Mouse (Mus musculus) intestine, embryonic 15.5 days (tissue): ENCODE data around the gene Nop10. TPM values are rescaled to one million over a fixed set of nuclear protein-coding genes. Genes with fewer than 3 reads are reported as not detected.
A peak's percentile ranks its signal among the peaks of the same experiment; 100 is the strongest.

Experiments
- ATAC-seq: fragments of 200-750 bp; cut with Nextera tagmentation; 2 replicates; pipeline ENCODE4 v1.8.0; 2017; ENCODE audit warnings: moderate TSS enrichment, moderate library complexity
- H3K27ac ChIP-seq: fragments of 300-500 bp; sonication (generic); 2 replicates; pipeline ENCODE4 v1.5.1; 2015; ENCODE audit warnings: mild to moderate bottlenecking, inconsistent platforms
- H3K27me3 ChIP-seq: fragments of 300-500 bp; sonication (generic); replicated peaks from 2 replicates; pipeline ENCODE4 v1.6.1; 2015; ENCODE audit warnings: inconsistent platforms
- H3K36me3 ChIP-seq: fragments of 300-500 bp; sonication (generic); 2 replicates; pipeline ENCODE4 v1.6.1; 2015; ENCODE audit warnings: inconsistent platforms
- H3K4me1 ChIP-seq: fragments of 300-500 bp; sonication (generic); replicated peaks from 2 replicates; pipeline ENCODE4 v1.6.1; 2015; ENCODE audit warnings: inconsistent platforms
- H3K4me2 ChIP-seq: fragments of 300-500 bp; sonication (generic); replicated peaks from 2 replicates; pipeline ENCODE4 v1.6.1; 2015; ENCODE audit warnings: mild to moderate bottlenecking, inconsistent platforms
- H3K4me3 ChIP-seq: fragments of 300-500 bp; sonication (generic); replicated peaks from 2 replicates; pipeline ENCODE4 v1.5.1; 2015; ENCODE audit warnings: inconsistent platforms
- H3K9ac ChIP-seq: fragments of 300-500 bp; sonication (generic); 2 replicates; pipeline ENCODE4 v1.6.1; 2015; ENCODE audit warnings: inconsistent platforms
- H3K9me3 ChIP-seq: fragments of 300-500 bp; sonication (generic); 2 replicates; pipeline ENCODE4 v1.6.1; 2016; ENCODE audit warnings: inconsistent platforms
- WGBS: fragments of 180-500 bp; shearing (Covaris S2); methylation state at CpG from one replicate; pipeline ENCODE4 v1.1.7; 2015; 5-methylcytosine and 5-hydroxymethylcytosine counted together
- polyA plus RNA-seq: library from polyadenylated mRNA; unstranded; fragments of >200 nt; fragmentation: Nextera tagmentation; extraction: Ambion mirVana; gene quantifications from 2 replicates; pipeline ENCODE4 v1.2.1, GENCODE M21; 2015

Gene Nop10
- polyA plus RNA-seq, 1 experiment from 2014 or later: 256 TPM

DNA sequence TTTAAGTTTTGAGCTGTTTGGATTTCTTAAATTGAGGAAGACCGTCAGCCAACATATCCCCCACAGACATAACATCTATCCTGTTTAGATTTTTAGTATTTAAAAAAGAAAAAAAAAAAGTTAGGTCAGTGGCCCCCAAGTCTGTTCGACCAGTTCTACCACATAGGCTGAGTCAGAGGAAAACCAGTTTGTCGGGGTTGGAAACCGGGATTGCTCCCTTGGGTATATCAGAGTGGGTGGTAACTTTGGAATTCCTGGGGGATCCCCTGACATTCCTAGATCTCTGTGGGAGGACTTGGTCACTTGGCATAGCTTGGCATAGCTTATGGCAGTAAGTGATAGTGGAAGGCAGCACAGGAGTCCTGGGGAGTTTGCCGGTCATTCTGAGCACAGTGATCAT is 16.4 kb upstream of the Nop10 start:
- Histone ChIP-seq H3K9ac (no peak overlapping the region), H3K4me3 (no peak overlapping the region), H3K36me3 (no peaks in the 10 kb centered on the region), H3K27me3 (no peaks in the 10 kb centered on the region), H3K9me3 (no peaks in the 10 kb centered on the region), H3K4me2 (no peak overlapping the region), H3K27ac (no peak overlapping the region), H3K4me1 (peaks cover 9% of the 10 kb centered on the region)
- peak; percentile 44 for ATAC-seq
- WGBS: 69% methylated on average over 5 of the region's 5 CpGs

- H3K4me3 ChIP-seq: no peak overlapping the region
- peak; percentile 32; the same call in 1 of the 2 replicates for ATAC-seq
- no peaks in the 10 kb centered on the region for H3K36me3 ChIP-seq
- no peak overlapping the region for H3K27ac ChIP-seq
- H3K9ac ChIP-seq: no peak overlapping the region
- peaks cover 2% of the 10 kb centered on the region; the same call in 1 of the 2 replicates for H3K4me1 ChIP-seq
- 78% methylated on average over 6 of the region's 6 CpGs for WGBS
- no peaks in the 10 kb centered on the region for H3K27me3 ChIP-seq
- H3K4me2 ChIP-seq: no peak overlapping the region
- H3K9me3 ChIP-seq: no peaks in the 10 kb centered on the region
These were observed 15.5 kb upstream of the Nop10 start for GRCm38 (mm10) chr2:112246193-112246592.

DNA sequence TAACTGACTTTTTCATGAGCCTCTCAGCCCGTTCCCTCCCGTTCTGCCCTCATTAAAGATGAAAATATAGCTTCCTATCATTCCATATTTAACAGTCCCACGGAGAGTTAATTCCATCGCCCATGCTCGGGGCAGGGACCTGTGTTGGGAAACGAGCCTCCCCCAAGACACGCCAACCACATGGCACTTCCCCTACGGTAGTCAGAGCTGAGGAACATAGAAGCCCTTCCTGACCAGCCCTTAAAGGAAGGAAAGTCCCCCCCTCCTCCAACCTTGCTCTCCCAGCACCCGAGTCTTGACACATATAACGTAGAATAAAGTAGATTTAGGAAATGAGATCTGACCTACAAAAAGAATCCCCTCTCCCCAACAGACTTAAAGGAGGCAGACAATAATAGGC is 14.4 kb upstream of the Nop10 start:
- Histone ChIP-seq H3K36me3 (no peaks in the 10 kb centered on the region), H3K27me3 (no peaks in the 10 kb centered on the region), H3K27ac (no peak overlapping the region), H3K9ac (no peak overlapping the region), H3K4me3 (no peak overlapping the region), H3K9me3 (no peaks in the 10 kb centered on the region), H3K4me2 (no peak overlapping the region), H3K4me1 (peaks cover 2% of the 10 kb centered on the region; the same call in 1 of the 2 replicates)
- no peak for ATAC-seq
- WGBS: 82% methylated on average over 10 of the region's 10 CpGs

GRCm38 (mm10) chr2:112249780-112250453 is 11.8 kb upstream of the Nop10 start:
- no peaks in the 10 kb centered on the region for H3K36me3 ChIP-seq
- no peak overlapping the region for H3K9ac ChIP-seq
- WGBS: 91% methylated on average over 10 of the region's 10 CpGs
- no peak for ATAC-seq
- 0 out of 2 replicates have a peak, but pooled peaks cover 2% of the 10 kb centered on the region for H3K4me1 ChIP-seq
- H3K27me3 ChIP-seq: no peaks in the 10 kb centered on the region
- no peaks in the 10 kb centered on the region for H3K9me3 ChIP-seq
- no peak overlapping the region for H3K4me3 ChIP-seq
- no peak overlapping the region for H3K27ac ChIP-seq
- H3K4me2 ChIP-seq: no peak overlapping the region

DNA sequence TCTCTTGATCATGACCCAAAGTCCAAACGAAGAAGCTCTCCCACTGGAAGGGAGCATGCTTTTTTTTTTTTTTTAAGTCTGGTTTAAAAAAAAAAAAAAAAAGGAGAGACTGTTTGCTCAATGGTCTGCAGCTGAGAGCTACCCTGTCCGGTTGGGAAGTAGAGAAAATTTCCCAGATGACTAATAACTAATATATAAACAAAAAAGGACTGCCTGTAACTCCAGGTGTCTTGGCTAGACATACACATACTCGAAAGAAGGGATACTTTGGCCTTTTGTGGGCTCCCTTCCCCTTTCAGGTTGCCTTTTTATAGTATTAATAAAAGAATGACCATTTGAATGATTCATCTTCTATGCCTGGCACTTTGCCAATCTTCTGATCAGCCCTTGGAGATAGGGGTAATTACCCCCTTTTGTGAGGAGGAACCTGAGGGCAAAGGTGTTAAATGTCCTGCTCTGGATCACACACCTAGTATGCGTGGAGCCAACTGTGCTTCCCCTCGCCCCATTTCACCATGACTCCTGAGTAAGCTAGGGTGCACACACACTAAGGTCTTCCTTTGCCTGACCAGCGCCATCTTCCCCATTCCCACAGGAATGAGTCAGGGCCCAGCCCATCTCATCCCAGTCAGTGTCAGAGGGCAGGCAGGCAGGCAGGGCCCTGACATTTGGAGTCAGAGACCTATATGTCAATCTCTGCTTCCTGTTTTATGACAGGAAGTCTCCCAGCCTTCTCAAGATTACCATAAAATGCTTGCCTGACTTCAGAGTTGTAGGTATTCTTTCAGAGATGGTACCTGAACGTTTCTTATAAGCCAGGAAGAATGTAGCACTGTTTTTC is 6.8 kb upstream of the Nop10 start:
- H3K4me2 ChIP-seq: no peak overlapping the region
- peaks cover 3% of the 10 kb centered on the region; the same call in 1 of the 2 replicates for H3K4me1 ChIP-seq
- H3K27ac ChIP-seq: 0 out of 2 replicates have a peak overlapping the region, but pooled peaks have one; percentile 7
- no peaks in the 10 kb centered on the region for H3K9me3 ChIP-seq
- no peak overlapping the region for H3K9ac ChIP-seq
- no peaks in the 10 kb centered on the region for H3K36me3 ChIP-seq
- 49% methylated on average over 7 of the region's 7 CpGs for WGBS
- ATAC-seq: peak; percentile 84
- H3K4me3 ChIP-seq: no peak overlapping the region
- no peaks in the 10 kb centered on the region for H3K27me3 ChIP-seq

- WGBS: 69% methylated on average over 10 of the region's 10 CpGs
- no peaks in the 10 kb centered on the region for H3K36me3 ChIP-seq
- no peak within 1 kb of the TSS for H3K4me3 ChIP-seq
- ATAC-seq: no peak
- no peaks in the 10 kb centered on the region for H3K27me3 ChIP-seq
- H3K4me2 ChIP-seq: no peak within 1 kb of the TSS
- H3K9me3 ChIP-seq: no peaks in the 10 kb centered on the region
- no peak within 1 kb of the TSS for H3K9ac ChIP-seq
- peaks cover 6% of the 10 kb centered on the region for H3K4me1 ChIP-seq
- H3K27ac ChIP-seq: no peak within 1 kb of the TSS
These were observed 2.3 kb upstream of the Nop10 start, which contains the start of gene Nutm1 for GRCm38 (mm10) chr2:112259241-112259962. Gene Nutm1, minus strand, starts transcription at chr2:112259291.

GRCm38 (mm10) chr2:112262779-112263295 is 1.1 kb downstream of the Nop10 start:
- no peak for ATAC-seq
- peak overlapping the region; percentile 52 for H3K9ac ChIP-seq
- no peaks in the 10 kb centered on the region for H3K27me3 ChIP-seq
- no peaks in the 10 kb centered on the region for H3K36me3 ChIP-seq
- H3K4me3 ChIP-seq: peak overlapping the region; percentile 60
- 22% methylated on average over 4 of the region's 4 CpGs for WGBS
- H3K9me3 ChIP-seq: no peaks in the 10 kb centered on the region
- H3K4me1 ChIP-seq: peaks cover 14% of the 10 kb centered on the region
- peak overlapping the region; percentile 69 for H3K4me2 ChIP-seq
- peak overlapping the region; percentile 70; the same call in 1 of the 2 replicates for H3K27ac ChIP-seq

- H3K27ac ChIP-seq: no peak overlapping the region
- WGBS: 72% methylated on average over 4 of the region's 4 CpGs
- H3K27me3 ChIP-seq: no peaks in the 10 kb centered on the region
- no peak overlapping the region for H3K4me2 ChIP-seq
- no peaks in the 10 kb centered on the region for H3K36me3 ChIP-seq
- no peak overlapping the region for H3K4me3 ChIP-seq
- H3K9me3 ChIP-seq: no peaks in the 10 kb centered on the region
- peaks cover 14% of the 10 kb centered on the region for H3K4me1 ChIP-seq
- H3K9ac ChIP-seq: no peak overlapping the region
- ATAC-seq: no peak
These were observed 2.6 kb downstream of the Nop10 start for GRCm38 (mm10) chr2:112264364-112264763.

- no peaks in the 10 kb centered on the region for H3K9me3 ChIP-seq
- peak within 1 kb of the TSS; percentile 81 for H3K4me3 ChIP-seq
- H3K27ac ChIP-seq: peak within 1 kb of the TSS; percentile 81
- WGBS: under 1% methylated on average over 85 of the region's 85 CpGs
- H3K9ac ChIP-seq: peak within 1 kb of the TSS; percentile 68
- peak within 1 kb of the TSS; percentile 84 for H3K4me2 ChIP-seq
- H3K36me3 ChIP-seq: no peaks in the 10 kb centered on the region
- peaks cover 14% of the 10 kb centered on the region for H3K4me1 ChIP-seq
- no peaks in the 10 kb centered on the region for H3K27me3 ChIP-seq
- peak; percentile 96 for ATAC-seq
These were observed 3.9 kb downstream of the Nop10 start, which contains the start of gene Slc12a6 for GRCm38 (mm10) chr2:112265448-112266241. Gene Slc12a6, plus strand, starts transcription at chr2:112265825.

DNA sequence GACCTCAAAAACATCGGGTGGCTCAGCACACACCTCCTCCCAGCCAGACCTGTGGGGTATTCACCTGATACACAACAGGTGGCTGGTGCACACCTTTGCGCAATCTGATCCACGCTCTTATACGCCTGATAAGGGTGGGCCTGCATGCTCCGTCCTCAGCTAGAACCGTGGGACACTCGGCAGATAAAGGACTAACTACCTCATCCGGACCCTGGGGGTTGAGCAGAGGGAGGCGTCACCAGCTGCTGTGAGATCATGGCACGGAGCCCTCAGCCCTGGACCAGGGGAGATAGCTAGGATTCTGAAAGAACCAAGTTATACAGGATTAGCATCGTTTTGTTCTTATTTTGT is 4.5 kb downstream of the Nop10 start, which contains the start of gene Gm21985:
Gene Gm21985 (plus strand): TSS at position 73 of the 351 bp plus-strand sequence.
- no peaks in the 10 kb centered on the region for H3K9me3 ChIP-seq
- WGBS: 2% methylated on average over 11 of the region's 11 CpGs
- peak; percentile 34 for ATAC-seq

GRCm38 (mm10) chr2:112266780-112267179 is 5.1 kb downstream of the Nop10 start:
- H3K27me3 ChIP-seq: no peaks in the 10 kb centered on the region
- H3K27ac ChIP-seq: peak overlapping the region; percentile 48; the same call in 1 of the 2 replicates
- ATAC-seq: no peak
- no peak overlapping the region for H3K9ac ChIP-seq
- H3K4me3 ChIP-seq: peak overlapping the region; percentile 81
- H3K36me3 ChIP-seq: no peaks in the 10 kb centered on the region
- peaks cover 14% of the 10 kb centered on the region for H3K4me1 ChIP-seq
- 36% methylated on average over 10 of the region's 10 CpGs for WGBS
- peak overlapping the region; percentile 84 for H3K4me2 ChIP-seq
- H3K9me3 ChIP-seq: no peaks in the 10 kb centered on the region

More for the DNA sequence above, 4.5 kb downstream of the Nop10 start, which contains the start of gene Gm21985:
- no peaks in the 10 kb centered on the region for H3K36me3 ChIP-seq
- H3K4me2 ChIP-seq: peak within 1 kb of the TSS; percentile 84
- H3K4me3 ChIP-seq: peak within 1 kb of the TSS; percentile 81
- no peaks in the 10 kb centered on the region for H3K27me3 ChIP-seq
- peak within 1 kb of the TSS; percentile 81 for H3K27ac ChIP-seq
- peaks cover 14% of the 10 kb centered on the region for H3K4me1 ChIP-seq
- H3K9ac ChIP-seq: peak within 1 kb of the TSS; percentile 68
